Mouse (Mus musculus) retina, postnatal 1 day (tissue): ENCODE data around the gene Gm3453.
"Not testable (repeated sequence)": the region's sequence is repeated elsewhere in the genome, so short reads cannot be mapped to it uniquely, and the experiment has no call there.

Source experiments
- DNase-seq: peaks from one replicate; pipeline ENCODE4 v3.0.0-alpha.2; 2012

Gene Gm3453

DNA sequence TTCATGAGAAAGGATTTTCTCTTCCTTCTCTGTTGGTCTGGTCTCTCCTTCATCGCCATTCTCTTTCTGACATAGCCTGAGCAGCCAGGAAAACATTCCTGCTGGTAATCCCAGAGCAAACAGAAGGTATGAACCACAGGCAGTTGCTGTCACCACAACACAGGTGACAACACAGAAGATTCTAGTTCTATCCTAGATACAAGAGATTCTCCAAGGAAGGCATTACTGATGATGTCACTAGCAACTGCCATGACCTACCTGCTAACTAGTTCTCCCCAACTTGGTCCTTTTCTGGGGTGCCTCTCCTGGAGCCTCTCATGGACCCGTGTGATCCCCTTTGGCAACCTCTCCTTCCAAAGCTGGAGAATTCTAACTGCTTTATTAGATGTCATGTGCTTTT lies at the start of gene Gm3453:
Gene Gm3453 (minus strand): TSS at position 101 of the 400 bp plus-strand sequence.
- not testable (repeated sequence) for DNase-seq

DNA sequence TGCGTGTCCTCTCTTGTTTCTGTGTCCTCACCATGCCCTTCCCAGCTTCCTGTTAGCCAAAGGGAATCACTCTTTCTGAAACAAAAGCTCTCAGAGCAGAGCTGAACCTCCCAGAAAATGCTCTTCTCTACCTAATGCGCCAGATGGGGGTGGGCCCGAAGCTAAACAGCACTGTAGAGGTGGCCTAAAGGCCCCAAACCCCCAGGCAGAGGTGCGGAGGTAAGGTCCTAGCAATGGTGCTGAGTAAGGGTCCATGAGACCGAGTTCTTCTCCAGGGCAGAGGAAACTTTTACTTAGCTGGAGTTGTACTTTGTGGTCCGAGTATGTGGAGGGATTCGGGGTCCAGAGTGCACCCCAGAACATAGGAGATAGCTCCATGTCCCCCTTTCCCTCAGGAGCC lies 8.2 kb upstream of the Gm3453 start:
- not testable (repeated sequence) for DNase-seq

DNA sequence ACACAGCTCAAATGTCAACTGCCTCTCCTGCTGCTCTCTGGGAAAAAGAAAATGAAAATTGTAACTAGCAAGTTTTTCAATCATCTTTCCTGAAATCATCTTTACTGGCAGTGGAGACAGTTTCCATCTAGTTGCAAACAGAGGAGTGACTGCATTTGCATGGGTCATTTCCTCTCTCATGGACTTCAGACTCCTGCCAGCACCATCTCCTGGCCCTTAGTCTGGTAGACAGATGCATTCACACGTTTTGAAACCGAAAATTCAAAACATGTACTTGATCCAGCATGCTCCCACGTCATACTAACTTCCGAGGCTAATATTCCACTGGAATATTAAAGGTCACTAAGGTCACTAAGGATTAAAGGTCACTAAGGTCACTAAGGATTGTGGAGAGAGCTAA lies 16.5 kb downstream of the Gm3453 start:
- not testable (repeated sequence) for DNase-seq

DNA sequence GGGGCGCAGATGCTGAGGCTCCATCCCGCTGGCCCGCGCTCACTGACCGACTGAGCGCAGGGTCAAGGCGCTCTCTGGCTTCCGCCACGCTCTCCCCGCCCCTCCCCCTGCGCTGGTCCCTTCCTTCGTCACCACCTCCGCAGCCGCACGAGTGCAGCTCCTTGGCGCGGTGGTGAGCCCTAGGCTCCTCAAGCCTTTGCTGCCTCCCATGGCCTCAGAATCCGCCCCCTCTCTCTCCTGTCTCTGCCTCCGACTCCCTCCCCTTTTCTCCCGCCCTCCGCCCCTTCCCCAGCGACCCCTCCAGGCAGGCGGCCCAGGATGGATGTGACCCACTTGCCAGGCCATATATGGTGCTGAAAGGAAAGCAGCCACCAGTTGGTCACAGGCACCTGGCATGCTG lies 17.3 kb downstream of the Gm3453 start, which contains the start of gene Gm3248:
Gene Gm3248 (minus strand): TSS at position 111 of the 400 bp plus-strand sequence.
- DNase-seq, result peak; percentile 52

DNA sequence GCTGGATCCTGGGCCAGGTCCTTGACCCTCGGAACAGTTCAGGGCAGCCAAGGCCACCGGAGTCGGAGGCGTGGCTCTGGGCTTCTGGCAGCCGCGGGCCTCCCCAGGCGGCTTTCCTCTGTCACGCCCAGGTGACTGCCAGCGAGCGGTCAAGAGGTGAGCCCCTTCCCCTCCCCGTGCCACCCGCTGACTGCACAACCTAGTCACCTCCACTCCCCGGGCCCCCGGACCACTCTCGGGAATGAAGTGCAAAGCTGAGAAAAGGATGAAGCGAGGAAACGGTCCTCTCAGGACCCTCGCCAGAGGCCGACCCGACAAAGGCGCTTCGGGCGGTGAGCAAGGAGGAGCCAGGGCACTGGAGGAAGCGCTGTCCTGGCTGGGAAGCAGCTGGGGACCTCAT lies 17.8 kb downstream of the Gm3453 start:
- peak; percentile 35 for DNase-seq

DNA sequence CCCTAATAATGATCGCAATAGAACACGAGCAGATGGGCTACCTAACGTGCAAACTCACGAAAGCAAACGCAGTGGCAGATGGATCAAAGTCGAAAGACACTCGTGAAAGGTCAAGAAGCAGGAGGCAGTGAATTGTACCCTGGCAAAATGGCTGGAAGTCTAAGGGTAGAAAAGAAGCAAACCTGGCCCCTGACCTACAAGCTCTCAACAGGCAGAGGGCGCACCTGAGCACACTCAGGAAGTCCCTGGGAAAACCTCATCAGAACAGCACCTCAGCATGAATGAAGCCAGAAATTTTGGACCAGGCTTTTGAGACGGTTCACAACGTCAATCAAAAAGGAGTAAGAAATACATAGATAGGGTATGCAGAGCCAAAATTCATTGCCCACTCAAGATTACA lies 18.5 kb downstream of the Gm3453 start:
- DNase-seq, result not testable (repeated sequence)

DNA sequence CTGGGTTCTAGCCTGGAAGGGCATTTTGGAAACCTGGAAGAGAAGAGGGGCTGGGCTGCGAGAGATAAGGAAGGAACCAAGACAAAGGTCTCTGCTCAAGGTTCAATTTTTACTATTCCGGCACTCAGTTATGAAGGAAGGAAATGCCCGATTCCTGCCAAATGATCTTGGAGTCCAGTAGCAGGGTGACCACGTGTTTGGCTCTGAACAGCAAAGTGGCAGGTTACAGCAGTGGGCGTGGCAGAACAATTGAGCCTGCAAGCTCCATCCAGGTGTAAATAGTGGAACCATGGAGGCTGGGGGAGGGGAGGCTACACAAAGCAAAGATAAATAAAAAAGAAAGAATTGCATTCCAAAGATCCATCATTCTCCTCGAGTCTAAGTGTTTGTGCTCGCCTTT lies 55.7 kb downstream of the Gm3453 start:
- not testable (repeated sequence) for DNase-seq
